Mouse (Mus musculus) urinary bladder, postnatal 36 days (tissue): ENCODE measurements around the gene Gm5662.
"Not testable (repeated sequence)": the region's sequence is repeated elsewhere in the genome, so short reads cannot be mapped to it uniquely, and the experiment has no call there.

ENCODE experiments used
- DNase-seq, 2 experiments: peaks; one replicate each; pipeline ENCODE4 v3.0.0; 2022; ENCODE audit warnings: low spot score in 2 of 2, mixed read lengths in 1 of 2

The Gm5662 gene

GRCm38 (mm10) chr12:88274400-88274799 lies at the start of gene Gm5662:
Gene Gm5662 (minus strand): TSS chr12:88274500.
- not testable (repeated sequence) for DNase-seq

GRCm38 (mm10) chr12:88323926-88324325 lies 49.6 kb upstream of the Gm5662 start, which contains the start of gene Gm5039:
Gene Gm5039 (minus strand): TSS chr12:88324026.
- not testable (repeated sequence) for DNase-seq

GRCm38 (mm10) chr12:88314556-88314955 lies 40.3 kb upstream of the Gm5662 start:
- DNase-seq: no peak

- DNase-seq: not testable (repeated sequence)
Observed at GRCm38 (mm10) chr12:88297171-88297570, 22.9 kb upstream of the Gm5662 start.

- DNase-seq: not testable (repeated sequence)
Observed at GRCm38 (mm10) chr12:88293082-88293481, 18.8 kb upstream of the Gm5662 start.

GRCm38 (mm10) chr12:88285224-88285623 lies 10.9 kb upstream of the Gm5662 start:
- not testable (repeated sequence) for DNase-seq

- DNase-seq: no peak
Observed at GRCm38 (mm10) chr12:88257241-88257640, 17.1 kb downstream of the Gm5662 start.

GRCm38 (mm10) chr12:88255917-88256316 lies 18.4 kb downstream of the Gm5662 start:
- DNase-seq: not testable (repeated sequence)

GRCm38 (mm10) chr12:88250000-88250399 lies 24.3 kb downstream of the Gm5662 start, which contains the start of gene Gm8332:
Gene Gm8332 (minus strand): TSS chr12:88250100.
- DNase-seq: not testable (repeated sequence)

GRCm38 (mm10) chr12:88245786-88246185 lies 28.5 kb downstream of the Gm5662 start:
- not testable (repeated sequence) for DNase-seq

GRCm38 (mm10) chr12:88242940-88243339 lies 31.4 kb downstream of the Gm5662 start:
- DNase-seq: not testable (repeated sequence)
